Mouse (Mus musculus) cerebellum, adult 11 months (tissue): ENCODE measurements around the gene Gm20458.

ENCODE experiments used
- DNase-seq: peaks from one replicate; pipeline ENCODE4 v3.0.0; 2022

The Gm20458 gene

DNA sequence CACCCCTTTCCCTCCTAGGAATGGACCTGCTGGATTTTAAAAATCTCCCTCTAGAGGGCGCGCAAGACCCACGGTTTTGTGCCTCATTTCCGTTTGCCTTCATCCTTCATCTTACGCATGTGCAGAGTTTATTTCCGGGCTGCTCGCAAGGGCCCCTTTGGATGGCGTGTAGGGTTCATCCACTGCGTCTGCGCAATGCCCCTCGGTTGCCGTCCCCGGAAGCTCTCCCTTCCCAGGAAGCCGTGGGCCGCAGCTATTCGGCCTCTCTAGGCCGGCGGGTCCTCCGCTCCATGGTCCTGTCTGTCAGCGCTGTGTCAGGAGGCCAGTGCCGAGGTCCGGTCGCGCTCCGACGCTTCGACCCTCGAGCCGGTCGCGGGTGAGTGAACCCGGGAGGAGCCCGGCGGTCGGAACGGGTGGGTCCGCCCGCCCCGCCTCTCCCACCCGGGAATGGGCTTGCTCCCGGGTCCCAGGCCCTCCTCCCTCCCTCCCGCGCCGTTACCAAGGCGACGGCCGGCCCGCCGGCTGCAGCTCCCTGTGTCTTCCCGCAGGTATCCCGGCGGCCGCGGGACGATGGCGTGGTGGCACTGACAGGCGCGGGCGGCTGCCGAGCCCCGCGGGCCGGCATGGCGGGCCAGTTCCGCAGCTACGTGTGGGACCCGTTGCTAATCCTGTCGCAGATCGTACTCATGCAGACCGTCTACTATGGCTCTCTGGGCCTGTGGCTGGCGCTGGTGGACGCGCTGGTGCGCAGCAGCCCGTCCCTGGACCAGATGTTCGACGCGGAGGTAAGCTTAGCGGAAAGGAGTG is at the start of gene Gm20458:
Gene Gm20458, plus strand, starts transcription at position 223 of the 807 bp plus-strand sequence.
- peak; percentile 97 for DNase-seq

DNA sequence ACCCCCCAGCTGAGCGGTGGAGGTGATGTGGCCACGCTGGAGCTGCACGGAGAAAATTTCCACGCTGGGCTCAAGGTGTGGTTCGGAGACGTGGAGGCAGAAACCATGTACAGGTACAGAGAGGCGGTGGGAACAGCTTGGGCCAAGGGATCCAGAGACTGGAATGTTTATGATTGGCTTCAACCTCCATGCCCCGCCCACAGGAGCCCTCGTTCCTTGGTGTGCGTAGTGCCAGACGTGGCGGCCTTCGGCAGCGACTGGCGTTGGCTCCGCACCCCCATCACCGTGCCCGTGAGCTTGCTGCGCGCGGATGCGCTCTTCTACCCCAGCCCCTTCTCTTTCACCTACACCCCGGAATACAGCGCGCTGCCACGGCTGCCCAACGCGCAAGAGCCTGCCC is 46.6 kb upstream of the Gm20458 start:
- no peak for DNase-seq

DNA sequence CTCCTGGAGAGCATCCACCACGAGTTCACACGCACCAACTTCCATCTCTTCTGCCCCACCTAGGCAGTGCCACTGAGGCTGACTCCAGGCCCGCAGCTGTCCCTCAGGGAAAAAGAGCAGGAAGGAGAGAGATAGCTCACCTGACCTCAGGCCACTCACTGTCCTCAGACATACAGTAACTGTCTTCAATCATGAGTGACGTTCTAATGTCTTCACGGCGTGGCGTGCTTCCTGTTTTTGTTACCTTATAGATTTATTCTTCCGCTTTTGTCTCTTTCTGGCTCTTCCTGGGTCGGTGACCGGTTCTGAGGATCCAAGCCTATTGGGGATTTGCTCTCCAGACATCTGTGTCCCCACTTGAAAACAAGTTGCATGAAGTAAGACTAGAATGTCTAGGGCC is 46.2 kb upstream of the Gm20458 start:
- no peak for DNase-seq

DNA sequence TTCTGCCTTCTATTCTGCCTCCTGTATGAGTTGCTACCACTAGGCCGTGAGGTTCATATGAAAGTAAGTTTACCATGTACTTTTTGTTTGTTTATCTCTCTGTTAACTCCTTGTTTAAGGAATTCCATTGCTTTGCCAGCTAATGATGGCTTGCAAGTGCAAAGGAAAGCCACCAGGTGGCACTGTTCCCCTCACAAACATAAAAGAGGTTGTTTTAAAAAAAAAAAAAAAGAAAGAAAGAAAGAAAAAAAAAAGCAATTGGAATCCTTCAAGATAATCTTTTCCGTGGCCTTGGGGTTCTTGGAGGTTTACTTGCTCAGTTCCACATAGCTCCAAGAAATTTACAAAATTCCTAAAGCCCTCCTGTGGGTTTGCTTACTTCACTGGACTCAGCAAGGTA is 43.6 kb upstream of the Gm20458 start:
- no peak for DNase-seq

DNA sequence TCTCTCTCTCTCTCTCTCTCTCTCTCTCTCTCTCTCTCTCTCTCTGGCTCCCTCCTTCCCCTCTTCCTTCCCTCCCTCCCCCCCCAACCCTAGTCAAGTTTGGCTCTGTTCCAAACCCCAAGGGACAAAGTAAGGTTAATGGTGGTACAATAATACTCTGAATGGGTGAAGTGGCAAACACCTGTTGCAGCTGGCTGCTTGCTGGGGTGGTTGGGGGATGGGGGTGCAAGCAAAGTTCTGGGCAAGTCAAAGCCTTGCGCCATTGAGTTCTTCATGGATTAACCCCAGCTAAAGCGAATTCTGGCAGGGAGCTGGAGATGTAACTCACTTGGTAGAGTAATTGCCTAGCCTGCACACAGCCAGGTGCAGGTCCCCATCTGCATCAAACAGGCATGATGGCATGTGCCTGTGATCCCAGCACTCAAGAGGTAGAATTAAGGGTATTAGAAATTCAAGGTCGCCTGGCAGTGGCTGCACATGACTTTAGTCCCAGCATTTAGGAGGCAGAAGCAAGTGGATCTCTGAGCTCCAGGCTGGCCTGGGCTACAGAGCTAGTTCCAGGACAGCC is 42.4 kb upstream of the Gm20458 start:
- DNase-seq = no peak

DNA sequence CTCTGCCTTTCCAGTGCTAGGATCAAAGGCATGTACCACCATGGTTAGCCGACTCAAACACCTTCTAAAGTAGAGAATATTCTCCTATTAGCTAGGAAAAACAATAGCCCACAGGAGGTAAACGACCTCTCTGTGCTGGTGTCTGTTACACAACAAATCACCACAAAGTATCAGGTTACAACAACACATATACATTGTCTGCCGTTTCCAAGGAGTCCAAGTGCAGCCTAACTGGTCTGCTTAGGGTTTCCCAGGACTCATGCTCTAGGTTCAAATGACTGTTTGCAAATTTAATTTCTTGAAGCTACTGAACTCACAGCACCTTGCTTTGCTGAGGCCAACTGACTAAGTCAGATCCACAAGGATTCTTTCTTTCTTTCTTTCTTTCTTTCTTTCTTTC is 41.3 kb upstream of the Gm20458 start:
- no peak for DNase-seq

DNA sequence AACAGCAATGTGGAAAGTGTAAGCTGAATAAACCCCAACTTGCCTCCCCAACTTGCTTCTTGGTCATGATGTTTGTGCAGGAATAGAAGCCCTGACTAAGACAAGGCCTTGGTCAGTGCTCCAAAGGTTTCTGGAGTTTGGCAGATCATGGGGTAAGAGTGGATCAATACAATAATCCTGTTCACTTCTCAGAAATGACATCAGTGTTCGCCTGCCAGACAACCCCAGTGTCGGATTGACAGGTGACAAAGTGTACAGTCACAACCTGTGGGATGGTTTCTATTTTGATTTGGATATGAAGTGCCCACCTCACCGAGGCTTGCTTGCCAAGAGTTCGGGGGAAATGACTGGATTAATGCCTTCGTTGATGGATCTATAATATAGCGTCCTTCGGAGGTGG is 39.5 kb upstream of the Gm20458 start:
- DNase-seq = no peak

DNA sequence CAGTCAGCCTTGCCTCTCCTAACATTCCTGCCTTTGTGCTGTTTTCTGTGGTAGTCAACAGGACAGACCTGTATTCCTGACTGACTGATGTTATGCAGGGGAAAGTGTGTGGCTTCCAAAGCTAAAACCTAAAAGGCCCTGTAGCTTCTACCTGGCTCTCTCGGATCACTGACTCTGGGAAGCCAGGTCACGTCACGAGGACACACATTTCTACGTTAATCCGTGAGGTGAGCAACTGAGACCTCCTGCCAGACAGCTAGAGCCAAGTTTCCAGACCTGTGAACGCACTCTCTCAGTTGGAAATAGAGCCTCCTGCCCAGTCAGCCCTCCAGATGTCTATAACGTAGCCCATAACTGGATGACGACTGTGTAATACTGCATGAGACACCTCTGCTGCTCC is 38.8 kb upstream of the Gm20458 start:
- no peak for DNase-seq

DNA sequence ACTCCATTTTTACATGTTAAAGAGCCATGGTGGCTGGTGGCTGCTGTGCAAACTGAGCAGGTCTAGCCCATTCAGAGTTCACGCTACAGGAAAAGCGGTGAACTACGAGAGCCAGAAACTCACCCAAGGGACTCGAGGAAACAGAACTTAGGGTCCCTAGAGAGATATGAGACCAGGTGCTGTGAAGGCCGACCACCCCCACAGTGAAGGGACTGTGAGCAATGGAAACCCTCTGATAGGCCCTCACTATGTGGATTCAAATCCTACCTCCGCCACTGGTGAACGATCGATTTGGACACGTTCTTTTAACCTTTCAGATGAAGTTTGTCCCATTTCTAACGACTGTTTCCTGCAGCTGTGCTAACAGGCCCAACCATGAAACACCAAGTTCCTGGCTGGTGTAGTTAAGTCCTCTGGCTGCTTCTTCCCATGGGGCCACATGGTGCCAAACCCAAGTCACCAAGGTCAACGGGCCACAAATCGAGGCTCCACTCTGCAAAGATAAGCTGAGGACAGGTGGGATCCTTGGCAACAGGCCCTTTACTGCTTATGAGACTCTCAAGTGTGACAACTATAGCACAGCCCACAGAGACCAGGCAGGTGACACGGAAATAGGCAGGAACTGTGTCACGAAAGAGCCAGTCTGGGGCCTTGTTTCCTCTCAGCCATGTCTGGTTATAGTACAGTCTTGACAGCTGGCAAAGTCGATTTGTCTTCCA is 37.9 kb upstream of the Gm20458 start:
- no peak for DNase-seq

DNA sequence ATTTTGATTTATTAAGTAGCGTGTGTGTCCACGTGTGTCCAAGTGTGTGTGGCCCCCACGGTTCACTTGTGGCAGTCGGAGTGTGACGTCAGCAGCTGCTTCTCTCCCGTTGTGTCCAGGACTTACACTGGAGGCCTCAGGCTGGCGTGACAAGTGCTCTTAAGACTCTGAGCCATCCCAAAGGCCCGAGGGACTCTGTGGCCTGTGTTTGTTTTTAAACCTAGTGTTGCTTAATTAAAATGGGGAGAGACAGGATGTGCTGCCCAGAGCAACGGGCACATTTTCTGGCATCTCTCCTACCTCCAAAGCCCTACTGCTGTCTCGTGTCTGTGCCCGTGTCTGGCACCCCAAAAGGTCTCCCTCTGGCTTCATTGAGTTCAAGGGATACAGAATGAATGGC is 37.3 kb upstream of the Gm20458 start:
- DNase-seq = no peak

DNA sequence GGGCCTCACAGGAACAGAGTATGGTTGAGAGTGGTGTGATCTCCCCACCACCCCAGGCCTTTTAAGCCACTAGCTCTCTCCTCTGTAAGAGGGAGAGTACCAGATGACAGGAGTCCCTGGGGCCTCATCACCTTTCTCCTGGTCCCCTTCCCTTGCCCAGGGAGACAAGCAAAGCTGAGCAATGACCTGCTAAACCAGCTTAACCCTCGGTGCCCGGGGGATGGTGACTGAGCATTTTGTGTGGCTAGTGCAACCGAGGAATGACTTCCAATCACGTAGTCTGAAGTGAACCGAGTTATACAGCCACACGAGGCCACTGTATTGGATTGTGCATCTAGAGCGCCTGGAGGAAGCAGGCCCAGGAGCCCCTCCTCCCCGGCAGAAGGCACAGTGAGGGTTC is 36.4 kb upstream of the Gm20458 start:
- no peak for DNase-seq

DNA sequence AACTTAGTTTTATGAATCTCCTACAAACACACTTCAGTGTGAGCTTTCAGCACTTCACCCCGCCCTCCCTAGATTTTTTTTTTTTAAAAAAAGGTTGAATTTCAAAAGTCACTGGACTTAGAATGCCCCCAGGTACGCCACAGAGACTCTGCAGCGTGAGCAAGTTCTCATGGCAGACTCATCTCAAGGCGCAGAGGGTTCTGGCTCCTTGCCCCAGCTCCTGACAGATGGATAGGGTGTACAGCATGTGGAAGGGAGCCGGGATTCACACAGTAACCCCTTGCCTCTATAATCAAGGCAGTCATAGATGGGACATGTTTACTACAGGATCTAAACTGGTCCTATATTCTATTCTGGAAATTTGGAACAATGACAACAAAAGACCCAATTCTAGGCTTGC is 35.4 kb upstream of the Gm20458 start:
- DNase-seq = no peak

DNA sequence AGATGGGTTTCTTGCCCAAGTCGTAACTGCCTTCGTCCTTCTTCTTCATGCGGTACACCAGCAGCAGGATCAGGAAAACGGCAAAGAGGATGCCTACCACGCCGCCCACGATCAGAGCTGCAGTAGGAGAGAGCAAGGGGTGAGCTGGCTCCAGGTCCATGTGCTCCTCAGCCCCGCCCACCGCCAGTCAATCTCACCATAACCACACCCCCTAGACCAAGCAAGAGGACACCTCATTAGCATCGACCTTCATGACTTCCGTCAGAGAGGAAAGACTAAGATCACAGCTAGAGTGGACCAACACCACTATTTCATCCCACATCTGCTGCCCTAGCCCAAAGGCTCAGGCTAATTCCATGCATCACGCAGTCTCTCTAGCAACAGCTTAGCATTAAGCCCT is 34.6 kb upstream of the Gm20458 start:
- DNase-seq = no peak

DNA sequence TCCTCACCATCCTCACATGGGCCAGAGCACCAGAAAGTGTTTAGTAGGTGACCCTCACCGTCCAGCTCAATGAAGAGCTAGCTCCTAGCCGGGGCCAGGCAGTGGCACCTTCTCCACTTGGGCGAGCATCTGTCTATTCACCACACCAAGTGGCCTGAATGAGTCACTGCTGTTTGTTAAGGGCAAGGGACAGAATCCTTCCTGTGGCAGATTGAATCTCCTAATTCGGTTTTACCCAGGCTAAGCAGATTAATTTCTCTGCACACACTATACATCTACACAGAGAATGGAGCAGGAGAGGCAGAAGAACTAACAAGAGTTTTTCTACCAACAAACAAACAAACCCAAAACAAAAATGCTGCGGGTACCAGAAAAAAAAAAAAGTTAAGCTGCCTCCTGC is 33.8 kb upstream of the Gm20458 start:
- no peak for DNase-seq

DNA sequence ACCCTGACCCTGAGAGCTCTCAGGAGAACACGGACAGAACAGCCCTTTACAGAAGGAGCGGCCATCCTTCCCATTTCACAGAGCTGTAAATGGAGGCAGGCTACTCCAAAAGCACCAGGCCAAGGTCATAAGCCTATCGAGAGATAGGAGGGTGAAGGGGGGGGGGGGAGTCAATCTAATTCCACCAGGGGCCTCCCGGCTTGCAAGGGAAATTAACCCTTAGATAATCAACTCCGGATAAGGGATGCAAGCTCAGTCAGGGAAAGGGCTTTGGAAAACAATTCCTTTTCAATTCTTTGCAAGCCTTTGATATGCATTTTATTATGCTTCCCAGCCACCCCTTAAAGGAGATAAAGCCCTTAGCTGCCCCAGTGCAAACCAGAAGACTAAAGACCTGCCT is 32.3 kb upstream of the Gm20458 start:
- no peak for DNase-seq

DNA sequence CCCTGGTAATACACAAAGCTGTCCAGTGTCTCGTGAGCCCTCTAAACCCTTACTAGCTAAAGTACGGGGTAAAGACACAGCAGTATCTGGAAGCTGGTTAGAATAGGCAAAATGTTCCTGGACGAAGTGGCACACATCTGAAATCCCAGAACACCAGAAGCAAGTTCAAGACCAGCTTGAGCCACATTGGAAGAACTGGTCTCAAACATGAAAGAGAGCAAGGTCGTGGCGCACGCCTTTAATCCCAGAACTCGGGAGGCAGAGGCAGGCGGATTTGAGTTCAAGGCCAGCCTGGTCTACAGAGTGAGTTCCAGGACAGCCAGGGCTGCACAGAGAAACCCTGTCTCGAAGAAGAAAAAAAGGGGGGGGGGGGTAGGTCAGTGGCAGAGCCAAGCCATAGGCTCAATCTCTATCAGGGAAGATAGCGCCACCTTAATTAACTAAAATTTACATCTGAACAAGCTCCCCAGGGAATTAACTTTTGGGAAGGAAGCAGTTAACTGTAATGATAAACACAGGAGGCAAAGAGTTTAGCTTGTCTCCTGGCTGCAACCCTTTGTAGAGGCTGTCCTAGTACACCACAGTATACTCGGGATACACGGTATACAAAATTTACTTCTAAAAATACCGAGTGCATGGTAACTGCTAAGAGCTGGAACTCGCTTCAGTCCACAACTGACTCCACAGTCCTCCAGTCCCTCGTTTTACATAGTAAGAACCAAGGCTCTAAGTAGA is 30.7 kb upstream of the Gm20458 start:
- no peak for DNase-seq

DNA sequence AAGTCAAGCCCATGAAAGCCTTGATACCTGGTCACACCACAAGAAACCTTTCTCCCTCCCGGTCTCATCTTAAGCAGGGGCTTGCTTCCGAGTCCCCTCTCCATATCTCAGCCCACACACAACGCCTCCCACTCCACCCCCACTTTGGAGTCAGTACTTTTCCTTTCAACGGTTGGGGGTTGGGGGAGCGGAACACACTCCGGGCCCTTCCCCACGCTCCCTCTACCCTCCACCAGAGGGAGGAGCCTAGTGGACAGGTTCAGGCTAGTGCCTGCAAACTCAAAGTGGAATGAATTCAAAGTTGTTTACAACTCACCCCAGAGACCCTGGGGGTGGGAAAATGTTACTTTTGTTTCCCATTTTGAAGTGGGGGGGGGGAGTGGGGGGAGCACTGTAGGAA is 30.1 kb upstream of the Gm20458 start:
- no peak for DNase-seq

DNA sequence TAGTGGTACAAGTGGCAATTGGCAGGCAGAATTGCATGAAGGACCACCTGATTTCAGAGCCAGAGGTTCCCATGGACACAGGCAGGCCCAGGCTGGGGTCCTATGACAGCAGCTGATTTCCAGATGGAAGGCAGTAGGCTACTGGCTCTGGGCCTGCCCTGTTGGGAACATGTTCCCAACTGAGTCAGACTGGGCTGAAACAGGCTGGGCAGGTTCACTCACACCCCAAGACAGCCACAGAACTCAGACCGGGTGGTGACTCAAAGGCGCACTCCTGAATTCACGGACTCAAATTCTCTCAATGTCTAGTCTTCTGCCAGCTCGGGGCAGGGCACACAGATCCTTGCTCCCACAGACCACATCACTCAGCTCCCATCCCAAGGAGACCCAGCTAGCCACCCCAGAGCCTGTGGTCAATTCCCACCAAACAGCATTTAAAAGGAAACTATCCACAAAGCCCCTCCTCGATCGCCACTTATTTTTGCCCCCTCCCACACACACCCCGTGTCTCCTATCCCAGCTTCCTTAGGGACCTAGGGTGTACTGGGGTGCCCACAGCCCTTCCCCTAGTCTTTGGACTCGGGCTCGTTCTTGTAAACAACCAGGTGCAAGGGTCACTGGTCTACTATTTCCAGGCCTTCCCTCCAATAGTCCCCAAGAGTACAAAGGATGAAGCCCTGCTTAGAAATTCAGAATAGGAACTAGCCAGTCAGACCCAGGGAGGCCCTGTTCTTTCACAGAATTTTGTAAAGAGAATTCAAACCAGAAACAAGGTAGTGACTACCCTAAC is 28.9 kb upstream of the Gm20458 start:
- DNase-seq = no peak

DNA sequence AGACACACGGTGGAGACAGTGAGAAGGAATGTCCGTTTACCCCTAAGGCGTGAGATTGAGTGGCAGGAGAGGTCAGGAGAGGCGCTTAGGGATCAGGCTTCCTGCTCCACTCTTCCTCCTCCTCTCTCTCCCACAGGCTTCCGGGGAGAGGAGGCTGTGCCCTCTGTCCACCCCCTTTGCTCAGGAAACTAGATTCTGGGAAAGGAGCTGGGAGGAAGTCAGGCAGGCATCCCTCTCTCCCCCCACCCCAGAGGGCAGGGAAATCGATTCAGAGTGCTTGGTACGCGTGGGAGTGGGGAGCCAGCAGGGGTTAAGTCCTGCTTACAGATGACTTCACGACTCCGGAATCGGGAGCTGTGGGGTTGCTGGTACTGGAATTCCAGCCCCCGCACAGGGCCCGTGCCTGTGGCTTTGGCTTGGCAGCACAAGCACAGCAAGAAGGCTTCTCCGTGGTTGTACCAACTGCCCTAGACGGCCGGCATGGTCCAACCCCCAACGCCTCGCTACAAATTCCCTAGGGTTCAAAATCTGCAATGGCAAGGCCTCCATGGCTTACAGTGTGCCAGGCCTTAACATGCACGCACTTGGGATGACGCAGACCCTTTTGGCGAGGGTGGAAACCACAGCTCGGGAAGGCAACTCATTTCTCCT is 28.1 kb upstream of the Gm20458 start:
- DNase-seq = no peak

DNA sequence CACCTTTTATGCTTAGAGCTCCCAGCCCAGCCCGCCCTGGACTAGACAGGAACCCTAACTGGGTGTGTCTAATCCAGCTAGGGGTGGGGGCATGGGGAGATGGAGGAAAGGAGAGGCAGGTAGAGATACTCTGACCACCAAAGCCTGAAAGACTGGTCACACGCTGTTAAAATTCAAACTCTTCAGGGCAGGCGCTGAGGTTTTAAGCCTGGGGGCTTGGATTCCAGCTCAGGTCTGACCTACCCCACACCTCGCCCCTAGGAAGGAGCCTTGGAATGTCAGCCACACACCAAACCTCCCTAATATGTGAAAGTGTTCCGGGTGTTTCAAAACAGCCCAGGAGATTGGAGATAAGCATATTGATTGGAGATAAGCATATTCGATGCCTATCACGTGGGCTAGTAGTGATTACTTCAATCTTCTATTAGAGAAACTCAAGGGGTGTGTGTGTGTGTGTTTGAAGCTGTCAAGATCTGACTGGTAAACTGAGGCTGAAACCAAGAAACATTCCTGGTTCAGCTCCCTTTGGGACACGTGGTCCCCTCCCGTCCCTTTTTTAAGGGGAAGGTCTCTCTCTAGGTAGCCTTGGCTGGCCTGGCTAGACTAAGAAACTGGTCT is 27.4 kb upstream of the Gm20458 start:
- no peak for DNase-seq

DNA sequence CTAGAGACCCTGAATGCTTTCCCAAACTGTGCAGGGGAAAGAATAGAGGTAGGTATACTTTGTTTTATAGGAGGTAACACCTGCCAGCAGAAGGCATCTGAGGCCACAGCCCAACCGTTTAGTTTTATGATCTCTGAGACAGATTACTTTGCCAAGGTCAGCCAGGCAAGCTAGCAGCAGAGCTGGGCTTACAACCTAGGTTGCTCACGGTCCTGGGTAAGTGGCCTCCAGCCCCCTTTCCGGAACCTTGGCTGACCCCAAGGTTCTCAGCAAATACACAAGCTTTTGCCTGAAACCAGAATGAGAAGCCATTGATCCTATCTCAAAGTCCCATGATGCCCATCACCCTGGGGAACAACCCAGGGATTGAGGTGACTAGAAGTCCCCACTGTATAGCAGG is 26.1 kb upstream of the Gm20458 start:
- no peak for DNase-seq
